Mouse (Mus musculus) limb, embryonic 12.5 days (tissue): ENCODE results near the gene Gm20388. TPM values are rescaled to one million over a fixed set of nuclear protein-coding genes. Genes with fewer than 3 reads are reported as not detected.
A peak's percentile ranks its signal among the peaks of the same experiment; 100 is the strongest.

Experiments
- ATAC-seq: fragments of 200-750 bp; cut with Nextera tagmentation; 2 replicates; pipeline ENCODE4 v1.8.0; 2017; ENCODE audit warnings: low read depth, moderate TSS enrichment; ENCODE audit not compliant: insufficient number of reproducible peaks, insufficient read depth, low FRiP score, low TSS enrichment
- H3K27ac ChIP-seq: fragments of 300-500 bp; sonication (generic); 2 replicates; pipeline ENCODE4 v1.5.1; 2016; ENCODE audit warnings: mild to moderate bottlenecking, moderate library complexity
- H3K27me3 ChIP-seq: fragments of 300-500 bp; sonication (generic); 2 replicates; pipeline ENCODE4 v1.6.1; 2016; ENCODE audit warnings: mild to moderate bottlenecking, moderate library complexity
- H3K36me3 ChIP-seq: fragments of 300-500 bp; sonication (generic); 2 replicates; pipeline ENCODE4 v1.6.1; 2016; ENCODE audit warnings: mild to moderate bottlenecking, moderate library complexity
- H3K4me1 ChIP-seq: fragments of 300-500 bp; sonication (generic); replicated peaks from 2 replicates; pipeline ENCODE4 v1.6.1; 2016
- H3K4me2 ChIP-seq: fragments of 300-500 bp; sonication (generic); 2 replicates; pipeline ENCODE4 v1.6.1; 2016; ENCODE audit warnings: mild to moderate bottlenecking, moderate library complexity
- H3K4me3 ChIP-seq: fragments of 300-500 bp; sonication (generic); replicated peaks from 2 replicates; pipeline ENCODE4 v1.5.1; 2016; ENCODE audit warnings: mild to moderate bottlenecking
- H3K9ac ChIP-seq: fragments of 300-500 bp; sonication (generic); replicated peaks from 2 replicates; pipeline ENCODE4 v1.6.1; 2016; ENCODE audit warnings: mild to moderate bottlenecking, moderate library complexity
- H3K9me3 ChIP-seq: fragments of 300-500 bp; sonication (generic); 2 replicates; pipeline ENCODE4 v1.6.1; 2016; ENCODE audit warnings: mild to moderate bottlenecking, moderate library complexity
- WGBS: fragments of 180-500 bp; shearing (Covaris S2); methylation state at CpG from one replicate; pipeline ENCODE4 v1.1.7; 2016; 5-methylcytosine and 5-hydroxymethylcytosine counted together
- polyA plus RNA-seq: library from polyadenylated mRNA; unstranded; fragments of >200 nt; fragmentation: Nextera tagmentation; extraction: Ambion mirVana; gene quantifications from 2 replicates; pipeline ENCODE4 v1.2.1, GENCODE M21; 2016

Gm20388 gene
- polyA plus RNA-seq, 1 experiment from 2014 or later, result not detected

DNA sequence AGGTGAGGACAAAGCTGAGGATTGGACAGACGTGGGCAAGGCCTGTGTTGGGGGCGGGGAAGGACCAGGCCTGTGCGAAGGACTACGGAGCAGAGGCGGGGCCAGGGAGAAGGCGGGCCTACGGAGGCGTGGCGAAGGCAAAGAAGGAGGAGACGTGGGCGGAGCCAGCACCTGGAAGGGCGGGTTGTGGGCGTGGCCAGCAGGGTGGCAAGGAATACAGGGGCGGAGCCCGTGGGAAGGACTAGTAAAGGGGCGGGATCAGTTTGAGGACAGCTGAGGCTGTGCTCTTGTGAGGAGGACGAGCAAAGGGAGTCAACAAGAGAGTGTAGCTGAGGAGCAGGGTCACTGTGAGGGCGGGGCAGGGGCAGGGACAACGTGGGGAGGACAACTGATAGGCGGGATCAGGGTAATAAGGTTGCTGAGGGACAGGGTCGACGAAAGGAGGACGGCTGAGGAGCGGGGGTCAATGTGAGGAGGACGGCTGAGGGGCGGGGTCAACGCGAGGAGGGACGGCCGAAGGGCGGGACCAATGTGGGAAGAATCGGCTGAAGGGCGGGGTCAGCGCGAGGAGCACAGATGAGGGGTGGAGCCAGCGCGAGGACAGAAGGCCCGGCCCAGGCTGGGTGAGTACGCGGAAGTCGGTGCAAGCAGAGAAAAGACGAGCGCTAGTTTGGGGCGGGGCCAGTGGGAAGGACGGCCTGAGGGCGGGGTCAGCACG, 2370.8 kb downstream of the Gm20388 start:
- Histone ChIP-seq H3K27ac (peak overlapping the region; percentile 77), H3K4me3 (peak overlapping the region; percentile 52), H3K9ac (peak overlapping the region; percentile 48; the same call in 1 of the 2 replicates), H3K4me1 (peaks cover 44% of the 10 kb centered on the region), H3K4me2 (peak overlapping the region; percentile 83), H3K36me3 (no peaks in the 10 kb centered on the region), H3K9me3 (no peaks in the 10 kb centered on the region), H3K27me3 (peaks cover 39% of the 10 kb centered on the region)
- peak; percentile 91 for ATAC-seq
- 1% methylated on average over 40 of the region's 47 CpGs for WGBS

DNA sequence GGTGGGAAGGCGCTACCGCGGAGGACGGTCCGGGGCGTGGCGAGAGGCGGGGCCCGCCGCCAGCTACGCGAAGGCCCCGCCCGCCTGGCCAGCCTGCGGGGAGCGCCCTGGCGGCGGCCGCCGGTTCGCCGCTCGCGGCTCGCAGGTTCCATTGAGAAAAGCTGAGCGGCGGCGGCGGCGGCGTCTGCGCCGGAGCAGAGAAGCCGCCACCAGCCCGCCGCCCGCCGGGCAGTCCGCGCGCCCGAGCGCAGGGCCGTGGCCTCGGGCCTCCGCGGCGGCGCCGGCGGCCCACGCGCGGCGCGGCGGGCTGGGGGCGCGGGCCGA, 2371.4 kb downstream of the Gm20388 start, which contains the start of gene Zfpm1:
Zfpm1 (plus strand) TSS at position 107 of the 324 bp plus-strand sequence.
- Histone ChIP-seq H3K36me3 (no peaks in the 10 kb centered on the region), H3K4me3 (peak within 1 kb of the TSS; percentile 52), H3K27ac (peak within 1 kb of the TSS; percentile 77), H3K4me1 (peaks cover 44% of the 10 kb centered on the region), H3K27me3 (peaks cover 39% of the 10 kb centered on the region), H3K4me2 (peak within 1 kb of the TSS; percentile 83), H3K9me3 (no peaks in the 10 kb centered on the region), H3K9ac (peak within 1 kb of the TSS; percentile 57)
- WGBS, result 2% methylated on average over 43 of the region's 60 CpGs
- no peak for ATAC-seq

DNA sequence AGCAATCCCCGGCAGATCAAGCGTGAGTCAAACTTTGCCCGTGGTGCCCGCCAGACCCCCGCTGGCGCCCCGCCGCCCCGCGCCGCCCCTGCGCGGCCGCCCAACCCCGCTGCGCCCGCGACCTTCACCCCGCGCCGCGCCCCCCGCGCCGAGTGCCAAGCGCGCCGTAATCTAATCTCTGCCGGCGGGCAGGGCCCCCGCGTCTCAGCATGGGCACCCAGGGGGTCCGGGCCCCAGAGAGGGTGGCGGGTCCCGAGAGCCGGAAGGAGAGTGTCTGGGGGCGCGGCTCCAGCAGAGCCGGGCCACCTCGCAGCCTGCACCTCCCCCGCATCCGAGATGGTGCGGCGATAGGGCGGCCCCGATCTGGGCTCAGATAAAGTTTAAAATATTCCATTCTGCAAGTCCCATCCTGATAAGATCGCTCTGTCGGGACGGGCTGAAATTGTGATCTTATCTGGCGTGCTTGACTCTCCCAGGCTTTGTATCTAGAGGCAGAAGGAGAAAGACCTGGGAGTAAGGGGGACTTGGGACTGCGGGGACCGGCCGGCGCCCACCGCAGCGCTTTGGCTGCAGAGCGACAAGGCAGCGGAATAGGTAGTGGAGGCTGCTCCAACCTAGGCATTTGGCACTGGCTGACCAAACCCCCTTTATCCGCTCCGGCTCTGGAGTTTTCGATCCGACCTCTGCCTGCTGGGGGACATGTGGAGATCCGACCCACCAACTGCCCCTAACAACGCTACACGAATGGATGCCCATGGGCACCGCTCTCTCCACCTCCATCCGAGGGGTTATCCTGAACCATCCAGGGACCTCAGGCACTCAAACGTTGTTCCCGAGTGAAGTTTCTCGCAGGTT, 2372.1 kb downstream of the Gm20388 start:
- peak overlapping the region; percentile 57 for H3K9ac ChIP-seq
- H3K4me2 ChIP-seq, result peak overlapping the region; percentile 83
- no peak for ATAC-seq
- no peaks in the 10 kb centered on the region for H3K9me3 ChIP-seq
- H3K27me3 ChIP-seq, result peaks cover 39% of the 10 kb centered on the region
- no peaks in the 10 kb centered on the region for H3K36me3 ChIP-seq
- H3K4me3 ChIP-seq, result peak overlapping the region; percentile 52
- peaks cover 44% of the 10 kb centered on the region for H3K4me1 ChIP-seq
- peak overlapping the region; percentile 19; the same call in 1 of the 2 replicates for H3K27ac ChIP-seq
- WGBS, result under 1% methylated on average over 70 of the region's 70 CpGs

DNA sequence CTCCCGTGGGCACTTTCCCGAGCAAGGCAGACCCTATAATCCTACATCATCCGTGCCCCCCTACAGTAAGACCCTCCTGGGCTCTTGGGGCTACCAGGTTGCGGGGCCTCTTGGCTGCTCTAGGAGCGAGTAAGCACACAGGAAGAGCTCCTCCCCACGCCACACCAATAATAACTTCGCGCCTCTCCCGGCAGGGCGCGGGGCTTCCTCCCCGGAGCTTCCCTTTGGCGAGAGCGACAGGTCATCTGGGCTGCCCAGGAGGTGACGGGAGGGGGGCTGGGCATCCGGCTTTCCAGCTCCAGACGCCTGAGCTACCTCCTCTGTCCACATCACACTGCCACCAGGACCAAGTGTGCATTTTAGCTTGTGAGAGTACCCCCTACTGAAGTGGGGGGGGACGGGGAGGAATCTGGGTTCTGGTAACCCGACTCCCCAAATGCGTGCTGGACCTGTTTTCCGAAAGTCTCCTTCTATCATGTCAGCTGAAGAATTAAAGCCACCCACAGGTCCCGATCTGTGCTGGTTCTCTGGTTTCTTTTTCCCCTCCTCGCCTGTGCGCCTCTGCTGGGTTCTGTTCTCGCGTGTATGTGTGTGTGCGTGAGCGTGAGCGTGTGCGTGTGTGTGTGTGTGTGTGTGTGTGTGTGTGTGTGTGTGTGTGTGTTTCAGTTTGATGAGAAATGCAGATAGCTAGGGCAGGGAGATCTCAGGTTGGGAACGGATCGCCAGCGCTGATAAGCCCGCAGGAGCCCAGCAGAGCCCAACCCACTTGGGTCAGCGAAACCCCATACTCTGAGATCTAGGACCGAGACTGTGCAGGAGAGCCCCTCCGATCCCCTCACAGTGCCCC, 2372.9 kb downstream of the Gm20388 start:
- peak overlapping the region; percentile 57 for H3K9ac ChIP-seq
- H3K4me1 ChIP-seq, result peaks cover 44% of the 10 kb centered on the region
- H3K4me2 ChIP-seq, result peak overlapping the region; percentile 83
- WGBS, result under 1% methylated on average over 37 of the region's 37 CpGs
- no peak for ATAC-seq
- H3K27ac ChIP-seq, result peak overlapping the region; percentile 19; the same call in 1 of the 2 replicates
- no peaks in the 10 kb centered on the region for H3K9me3 ChIP-seq
- H3K27me3 ChIP-seq, result peaks cover 39% of the 10 kb centered on the region
- H3K36me3 ChIP-seq, result no peaks in the 10 kb centered on the region
- peak overlapping the region; percentile 52 for H3K4me3 ChIP-seq

DNA sequence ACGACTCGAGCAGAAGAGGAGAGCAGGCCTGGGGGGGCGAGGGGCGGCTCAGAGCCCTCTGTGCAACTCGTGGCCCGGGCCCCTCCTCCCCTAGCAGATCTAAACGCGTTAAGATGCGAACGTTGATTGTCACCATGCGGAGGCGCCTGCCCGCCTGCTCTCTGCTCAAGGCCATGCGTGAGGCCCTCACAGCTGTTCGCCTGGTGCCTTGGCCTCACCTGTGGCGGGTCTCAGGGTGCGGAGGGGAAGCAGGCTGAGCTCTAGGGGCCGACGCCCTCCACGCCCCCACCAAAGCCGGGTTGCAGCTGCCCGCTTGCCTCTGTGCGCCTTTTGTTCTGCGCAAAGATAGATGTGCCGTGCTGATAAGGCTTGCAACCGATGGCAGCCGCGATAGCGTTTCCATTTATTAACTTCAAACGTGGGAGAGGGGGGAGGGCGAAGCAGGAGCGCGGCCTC, 2373.6 kb downstream of the Gm20388 start:
- peaks cover 44% of the 10 kb centered on the region for H3K4me1 ChIP-seq
- peak overlapping the region; percentile 52 for H3K4me3 ChIP-seq
- no peaks in the 10 kb centered on the region for H3K9me3 ChIP-seq
- H3K9ac ChIP-seq, result peak overlapping the region; percentile 57
- peak overlapping the region; percentile 83 for H3K4me2 ChIP-seq
- H3K36me3 ChIP-seq, result no peaks in the 10 kb centered on the region
- no peak overlapping the region for H3K27ac ChIP-seq
- peaks cover 44% of the 10 kb centered on the region for H3K27me3 ChIP-seq
- WGBS, result 1% methylated on average over 31 of the region's 33 CpGs
- no peak for ATAC-seq

DNA sequence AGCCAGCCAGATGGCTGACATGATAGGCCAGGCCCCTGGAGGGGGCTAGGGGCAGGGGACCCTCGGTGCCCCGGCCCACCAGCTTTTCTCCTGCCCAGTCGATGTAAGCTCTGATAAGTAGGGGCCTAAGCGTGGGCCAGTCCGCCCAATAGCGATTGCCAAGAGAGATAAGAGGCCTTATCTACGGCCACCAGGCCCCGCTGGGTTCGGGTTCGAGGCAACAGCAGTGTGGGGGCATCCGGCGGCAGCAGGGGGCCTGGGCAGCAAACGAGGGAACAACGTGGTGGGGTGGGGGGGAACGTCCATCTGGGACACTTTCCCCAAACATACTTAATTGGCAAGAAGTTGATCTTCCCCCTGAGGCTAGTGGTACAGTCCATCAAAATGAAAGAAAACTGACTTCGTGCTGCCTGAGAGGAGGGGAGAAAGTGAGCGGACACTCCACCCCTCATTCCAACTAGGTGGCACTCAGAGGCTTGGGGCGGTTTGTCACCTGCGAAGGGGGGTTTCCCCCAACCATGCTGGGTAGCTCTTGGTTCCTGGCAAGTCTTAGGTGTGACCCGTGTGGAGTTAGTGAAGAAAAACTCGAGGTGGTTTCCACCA, 2374.1 kb downstream of the Gm20388 start:
- ATAC-seq, result no peak
- H3K27ac ChIP-seq, result 0 out of 2 replicates have a peak overlapping the region, but pooled peaks have one; percentile 7
- peaks cover 44% of the 10 kb centered on the region for H3K4me1 ChIP-seq
- H3K9ac ChIP-seq, result peak overlapping the region; percentile 57; the same call in 1 of the 2 replicates
- peak overlapping the region; percentile 83 for H3K4me2 ChIP-seq
- 3% methylated on average over 21 of the region's 21 CpGs for WGBS
- H3K9me3 ChIP-seq, result no peaks in the 10 kb centered on the region
- H3K4me3 ChIP-seq, result peak overlapping the region; percentile 52
- no peaks in the 10 kb centered on the region for H3K36me3 ChIP-seq
- H3K27me3 ChIP-seq, result peaks cover 48% of the 10 kb centered on the region

DNA sequence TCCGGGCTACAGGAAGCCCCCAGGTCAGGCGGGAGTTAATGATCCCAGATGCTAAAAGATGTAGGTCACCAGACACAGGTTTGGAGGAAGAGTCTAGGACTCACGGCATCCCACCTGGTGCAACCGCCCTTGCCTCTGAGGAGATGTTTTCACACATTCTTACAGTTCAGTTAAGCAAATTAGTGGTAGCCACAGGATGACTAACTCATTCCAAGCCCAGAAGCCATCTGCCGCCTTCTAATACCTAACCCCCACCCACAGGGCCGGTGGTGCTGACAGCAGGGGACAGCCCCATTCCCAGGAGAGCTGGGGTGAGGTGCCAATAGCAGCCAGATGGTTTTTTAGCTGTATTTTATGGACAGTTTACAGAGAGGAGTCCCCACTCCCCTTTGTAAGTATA, 2375.1 kb downstream of the Gm20388 start:
- H3K36me3 ChIP-seq, result no peaks in the 10 kb centered on the region
- no peak overlapping the region for H3K9ac ChIP-seq
- H3K4me2 ChIP-seq, result no peak overlapping the region
- H3K27me3 ChIP-seq, result peaks cover 49% of the 10 kb centered on the region
- H3K9me3 ChIP-seq, result no peaks in the 10 kb centered on the region
- peaks cover 38% of the 10 kb centered on the region for H3K4me1 ChIP-seq
- no peak overlapping the region for H3K4me3 ChIP-seq
- no peak for ATAC-seq
- no peak overlapping the region for H3K27ac ChIP-seq
- WGBS, result 50% methylated on average over 6 of the region's 6 CpGs

DNA sequence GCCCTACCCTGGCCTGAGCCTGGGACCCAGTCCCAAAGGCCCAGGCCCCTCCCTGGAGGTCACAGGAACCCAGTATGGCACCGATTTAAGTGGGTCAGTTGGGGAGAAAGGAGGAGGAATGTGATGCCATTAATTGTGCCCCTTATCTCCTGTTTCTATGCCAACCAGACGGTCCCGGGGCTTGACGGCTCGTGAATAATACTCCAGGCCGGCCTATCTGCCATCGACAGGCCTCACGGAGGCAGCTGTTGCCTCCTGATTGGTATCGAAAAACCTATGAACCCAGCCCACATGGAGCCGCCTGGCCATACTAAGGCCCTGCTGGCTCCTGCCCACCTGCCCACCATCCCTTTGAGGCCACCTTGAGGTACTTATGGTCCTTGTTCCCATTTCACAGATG, 2376.3 kb downstream of the Gm20388 start:
- 77% methylated on average over 10 of the region's 10 CpGs for WGBS
- Histone ChIP-seq H3K27me3 (peaks cover 49% of the 10 kb centered on the region), H3K4me3 (no peak overlapping the region), H3K36me3 (no peaks in the 10 kb centered on the region), H3K4me1 (peaks cover 35% of the 10 kb centered on the region), H3K4me2 (no peak overlapping the region), H3K9me3 (no peaks in the 10 kb centered on the region), H3K27ac (no peak overlapping the region), H3K9ac (no peak overlapping the region)
- no peak for ATAC-seq

DNA sequence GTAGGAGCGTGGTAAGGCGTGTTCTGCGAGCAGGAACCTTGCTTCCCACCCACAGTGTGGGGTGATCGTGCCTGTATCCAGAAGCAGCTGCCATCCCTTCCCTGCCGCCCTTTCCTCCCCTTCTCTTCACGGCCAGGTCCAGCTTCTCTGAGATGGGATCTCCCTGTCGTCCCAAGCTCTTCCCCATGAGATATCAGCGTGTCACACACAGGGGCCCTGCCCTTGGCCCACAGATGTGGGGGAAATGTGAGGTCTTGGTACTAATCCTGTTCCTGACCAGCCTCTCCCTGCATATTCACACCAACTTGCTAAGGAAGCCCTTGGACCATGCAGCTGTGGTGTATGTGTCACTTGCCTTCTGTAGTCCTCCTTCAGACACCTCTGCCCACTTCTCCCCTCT, 2377.1 kb downstream of the Gm20388 start:
- Histone ChIP-seq H3K4me2 (no peak overlapping the region), H3K36me3 (no peaks in the 10 kb centered on the region), H3K27me3 (peaks cover 45% of the 10 kb centered on the region), H3K4me3 (no peak overlapping the region), H3K9me3 (no peaks in the 10 kb centered on the region), H3K4me1 (peaks cover 32% of the 10 kb centered on the region), H3K9ac (no peak overlapping the region), H3K27ac (no peak overlapping the region)
- 72% methylated on average over 8 of the region's 8 CpGs for WGBS
- no peak for ATAC-seq

DNA sequence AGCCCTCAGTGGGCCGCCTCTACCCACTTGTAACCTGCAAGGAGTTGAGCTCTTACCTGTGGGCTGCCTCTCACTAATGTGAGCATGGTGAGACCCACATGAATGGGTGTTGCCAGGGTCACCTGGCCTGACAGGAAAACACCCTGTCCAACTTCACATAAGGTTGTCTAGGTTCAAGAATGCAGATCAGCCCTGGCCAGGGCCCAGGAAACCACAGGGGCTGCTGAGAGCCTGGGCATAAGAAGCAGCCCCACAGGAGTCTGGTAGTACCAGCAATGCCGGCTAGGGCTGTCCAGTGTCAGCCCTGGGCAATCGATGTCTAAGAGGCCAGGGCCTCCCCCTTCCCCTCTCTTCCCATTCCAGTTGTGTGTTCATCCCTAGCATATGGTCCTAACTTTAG, 2377.7 kb downstream of the Gm20388 start:
- peaks cover 26% of the 10 kb centered on the region for H3K4me1 ChIP-seq
- 80% methylated on average over 3 of the region's 3 CpGs for WGBS
- H3K36me3 ChIP-seq, result no peaks in the 10 kb centered on the region

More for the DNA sequence above, 2377.7 kb downstream of the Gm20388 start:
- H3K4me3 ChIP-seq, result no peak overlapping the region
- ATAC-seq, result no peak
- H3K9me3 ChIP-seq, result no peaks in the 10 kb centered on the region
- no peak overlapping the region for H3K9ac ChIP-seq
- H3K27ac ChIP-seq, result no peak overlapping the region
- H3K4me2 ChIP-seq, result no peak overlapping the region
- peaks cover 39% of the 10 kb centered on the region for H3K27me3 ChIP-seq
